Mouse (Mus musculus) liver, adult (tissue): Measurements from ENCODE around the gene Prl8a6.

Source experiments
- GATA4 ChIP-seq: IDR thresholded peaks from 2 replicates; pipeline ENCODE4 v1.6.1; 2014; ENCODE audit warnings: mild to moderate bottlenecking, low read length; ENCODE audit not compliant: insufficient replicate concordance

The Prl8a6 gene

DNA sequence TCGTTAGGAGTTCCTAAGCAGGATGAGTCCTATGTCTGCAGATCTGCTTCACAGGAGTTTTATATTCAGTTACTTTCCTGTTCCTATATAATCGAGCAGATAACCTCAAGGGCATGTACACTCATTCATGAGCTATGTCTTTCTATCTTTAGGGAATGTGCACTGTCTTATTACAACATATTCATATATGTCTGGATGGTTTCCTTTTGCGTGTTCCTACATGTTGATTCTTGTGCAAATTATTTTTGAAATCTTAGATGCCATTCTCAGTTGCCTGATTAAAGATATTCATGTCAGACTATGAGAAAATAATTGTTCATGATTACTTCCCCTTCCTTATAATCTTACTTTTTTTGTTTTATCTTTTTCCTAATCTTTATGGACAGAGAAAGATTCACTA lies at the start of gene Prl8a6:
Prl8a6 (minus strand) TSS at position 101 of the 400 bp plus-strand sequence.
- TF ChIP-seq GATA4 = no peak

- TF ChIP-seq GATA4 = no peak
Measured at GRCm38 (mm10) chr13:27433159-27433558, 5.3 kb downstream of the Prl8a6 start.

DNA sequence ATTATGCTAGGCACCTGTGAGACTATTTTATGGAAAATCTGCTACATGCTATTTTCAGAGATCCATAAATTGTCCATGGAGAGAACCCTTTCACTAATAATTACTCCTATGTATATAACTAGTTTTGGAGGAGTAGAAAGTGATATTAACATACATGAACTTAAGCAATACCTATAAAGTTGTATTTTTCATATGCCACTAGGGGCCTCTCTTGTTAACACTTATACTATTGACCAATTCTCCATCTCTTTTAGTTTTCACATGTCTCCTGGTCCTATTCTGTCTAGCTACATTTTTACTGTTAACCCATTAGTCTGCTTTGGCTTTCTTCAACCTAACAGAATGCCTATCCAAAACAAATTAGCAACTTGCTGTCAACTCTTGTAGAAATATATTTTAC lies 24.8 kb downstream of the Prl8a6 start:
- TF ChIP-seq GATA4 = no peak

DNA sequence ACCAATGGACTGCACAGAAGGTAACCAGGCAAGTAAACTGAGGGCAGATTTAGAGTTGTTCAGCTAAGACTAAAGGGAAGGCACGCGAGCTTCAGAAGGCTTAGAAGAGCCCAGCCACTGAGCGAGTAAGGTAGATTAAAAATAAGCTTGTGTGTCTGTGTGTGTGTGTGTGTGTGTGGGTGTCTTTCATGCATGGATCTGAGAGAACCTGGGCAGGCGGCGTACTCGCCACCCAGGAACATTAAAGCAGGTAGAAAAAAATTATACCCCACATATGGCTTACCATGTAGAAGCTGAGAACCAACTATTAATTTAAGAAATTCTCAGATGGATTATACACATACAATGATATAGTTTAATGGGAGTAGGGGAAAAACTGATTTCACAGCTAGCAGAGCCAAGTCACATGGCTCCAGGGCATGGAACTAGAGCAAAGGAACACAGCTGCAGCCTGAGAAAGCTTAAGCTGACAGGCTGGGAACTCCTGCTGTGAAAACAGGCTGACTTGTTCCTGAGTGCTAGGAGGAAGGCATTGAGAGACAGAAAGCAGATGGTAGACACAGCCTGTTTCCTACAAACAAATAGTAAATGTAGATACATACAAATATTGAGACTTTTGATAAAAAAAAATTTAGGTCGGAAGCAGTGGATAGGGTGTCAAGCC lies 39.3 kb downstream of the Prl8a6 start:
- TF ChIP-seq GATA4 = no peak

DNA sequence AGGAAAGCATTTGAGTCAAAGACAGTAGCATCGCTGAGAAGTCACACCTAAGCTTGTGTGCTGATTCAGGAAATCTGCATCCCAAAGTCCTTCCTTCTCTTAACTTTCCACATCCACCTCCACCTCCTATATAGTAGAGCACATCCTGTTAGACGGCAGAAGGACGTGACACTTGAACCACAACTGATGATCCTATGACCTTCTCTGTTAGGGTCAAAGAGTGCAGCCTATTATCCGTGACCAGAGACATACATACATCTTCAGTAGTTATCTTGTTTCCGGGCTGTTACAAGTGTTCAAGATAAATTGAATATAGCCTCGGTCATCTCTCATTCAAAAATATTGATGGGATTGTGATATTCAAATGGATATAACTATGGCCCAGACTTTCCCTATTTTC lies 47.7 kb downstream of the Prl8a6 start, which contains the start of gene Prl2b1:
Prl2b1 (minus strand) TSS at position 101 of the 400 bp plus-strand sequence.
- TF ChIP-seq GATA4 = no peak
